Mouse (Mus musculus) kidney, embryonic 16.5 days (tissue): ENCODE data around the gene Crbn. TPM values are rescaled to one million over a fixed set of nuclear protein-coding genes. Genes with fewer than 3 reads are reported as not detected.

Experiments used
- ATAC-seq: fragments of 200-750 bp; cut with Nextera tagmentation; 2 replicates; pipeline ENCODE4 v1.8.0; 2017; ENCODE audit warnings: moderate TSS enrichment; ENCODE audit not compliant: low FRiP score, low TSS enrichment
- H3K27ac ChIP-seq: fragments of 300-500 bp; sonication (generic); 2 replicates; pipeline ENCODE4 v1.5.1; 2014; ENCODE audit warnings: low read length
- H3K27me3 ChIP-seq: fragments of 300-500 bp; sonication (generic); 2 replicates; pipeline ENCODE4 v1.6.1; 2014; ENCODE audit warnings: low read length, control low read depth, mixed read lengths; ENCODE audit not compliant: insufficient read depth
- H3K36me3 ChIP-seq: fragments of 300-500 bp; sonication (generic); 2 replicates; pipeline ENCODE4 v1.6.1; 2014; ENCODE audit warnings: low read length, control low read depth, mixed read lengths; ENCODE audit not compliant: insufficient read depth
- H3K4me1 ChIP-seq: fragments of 300-500 bp; sonication (generic); 2 replicates; pipeline ENCODE4 v1.6.1; 2014; ENCODE audit warnings: low read length, control low read depth, mixed read lengths; ENCODE audit not compliant: insufficient read depth
- H3K4me2 ChIP-seq: fragments of 300-500 bp; sonication (generic); replicated peaks from 2 replicates; pipeline ENCODE4 v1.6.1; 2014; ENCODE audit warnings: low read depth, low read length
- H3K4me3 ChIP-seq: fragments of 300-500 bp; sonication (generic); 2 replicates; pipeline ENCODE4 v1.5.1; 2014; ENCODE audit warnings: mild to moderate bottlenecking, low read length
- H3K9ac ChIP-seq: fragments of 300-500 bp; sonication (generic); replicated peaks from 2 replicates; pipeline ENCODE4 v1.6.1; 2014; ENCODE audit warnings: low read length
- H3K9me3 ChIP-seq: fragments of 300-500 bp; sonication (generic); 2 replicates; pipeline ENCODE4 v1.6.1; 2016; ENCODE audit warnings: low read length, control low read depth
- WGBS: fragments of 180-500 bp; shearing (Covaris S2); extraction: QIAGEN DNeasy Blood & Tissue Kit; methylation state at CpG from one replicate; pipeline ENCODE4 v1.1.7; 2014; 5-methylcytosine and 5-hydroxymethylcytosine counted together
- polyA plus RNA-seq: library from polyadenylated mRNA; unstranded; fragments of >200 nt; fragmentation: Nextera tagmentation; extraction: Ambion mirVana; gene quantifications from 2 replicates; pipeline ENCODE4 v1.2.1, GENCODE M21; 2015

Crbn gene
- 52.2 and 53.8 TPM in 2 replicates for polyA plus RNA-seq

- H3K27ac ChIP-seq = no peak within 1 kb of the TSS
These were observed at the start of gene Crbn for GRCm38 (mm10) chr6:106799333-106800226. Gene Crbn (minus strand): TSS chr6:106800077.

GRCm38 (mm10) chr6:106840181-106840580 lies 40.3 kb upstream of the Crbn start:
- no peak for ATAC-seq

More at GRCm38 (mm10) chr6:106799333-106800226, at the start of gene Crbn:
- Histone ChIP-seq H3K4me3 (peak within 1 kb of the TSS; percentile 71), H3K9ac (peak within 1 kb of the TSS; percentile 84), H3K4me2 (peak within 1 kb of the TSS; percentile 95), H3K9me3 (no peaks in the 10 kb centered on the region), H3K4me1 (peaks cover 11% of the 10 kb centered on the region), H3K36me3 (peaks cover 7% of the 10 kb centered on the region), H3K27me3 (no peaks in the 10 kb centered on the region)
- peak; percentile 98 for ATAC-seq
- 1% methylated on average over 57 of the region's 57 CpGs for WGBS

GRCm38 (mm10) chr6:106838053-106838452 lies 38.2 kb upstream of the Crbn start:
- peak; percentile 63; the same call in 1 of the 2 replicates for ATAC-seq
- Histone ChIP-seq H3K27me3 (no peaks in the 10 kb centered on the region), H3K36me3 (no peaks in the 10 kb centered on the region), H3K4me1 (no peaks in the 10 kb centered on the region), H3K27ac (no peak overlapping the region), H3K4me3 (no peak overlapping the region), H3K9ac (no peak overlapping the region), H3K9me3 (no peaks in the 10 kb centered on the region), H3K4me2 (no peak overlapping the region)
- WGBS = 53% methylated on average over 3 of the region's 3 CpGs

More at GRCm38 (mm10) chr6:106840181-106840580, 40.3 kb upstream of the Crbn start:
- no peak overlapping the region for H3K4me2 ChIP-seq
- no peaks in the 10 kb centered on the region for H3K4me1 ChIP-seq
- no peaks in the 10 kb centered on the region for H3K9me3 ChIP-seq
- WGBS = 57% methylated on average over 1 of the region's 1 CpGs
- no peaks in the 10 kb centered on the region for H3K36me3 ChIP-seq
- H3K27me3 ChIP-seq = no peaks in the 10 kb centered on the region
- H3K9ac ChIP-seq = no peak overlapping the region
- no peak overlapping the region for H3K4me3 ChIP-seq
- no peak overlapping the region for H3K27ac ChIP-seq

- no peak overlapping the region for H3K9ac ChIP-seq
- ATAC-seq = no peak
- H3K4me1 ChIP-seq = no peaks in the 10 kb centered on the region
- H3K27ac ChIP-seq = no peak overlapping the region
- H3K36me3 ChIP-seq = no peaks in the 10 kb centered on the region
- 79% methylated on average over 2 of the region's 2 CpGs for WGBS
- H3K9me3 ChIP-seq = no peaks in the 10 kb centered on the region
- no peak overlapping the region for H3K4me3 ChIP-seq
- H3K27me3 ChIP-seq = no peaks in the 10 kb centered on the region
- H3K4me2 ChIP-seq = no peak overlapping the region
These were observed 35.4 kb upstream of the Crbn start for GRCm38 (mm10) chr6:106835316-106835715.

GRCm38 (mm10) chr6:106822329-106822728 lies 22.5 kb upstream of the Crbn start:
- H3K36me3 ChIP-seq = no peaks in the 10 kb centered on the region
- no peaks in the 10 kb centered on the region for H3K27me3 ChIP-seq
- no peak overlapping the region for H3K9ac ChIP-seq
- no peak; the same call in 1 of the 2 replicates for ATAC-seq
- no peaks in the 10 kb centered on the region for H3K4me1 ChIP-seq
- H3K9me3 ChIP-seq = no peaks in the 10 kb centered on the region
- no peak overlapping the region for H3K4me2 ChIP-seq
- 59% methylated on average over 1 of the region's 1 CpGs for WGBS
- no peak overlapping the region for H3K27ac ChIP-seq
- no peak overlapping the region for H3K4me3 ChIP-seq

DNA sequence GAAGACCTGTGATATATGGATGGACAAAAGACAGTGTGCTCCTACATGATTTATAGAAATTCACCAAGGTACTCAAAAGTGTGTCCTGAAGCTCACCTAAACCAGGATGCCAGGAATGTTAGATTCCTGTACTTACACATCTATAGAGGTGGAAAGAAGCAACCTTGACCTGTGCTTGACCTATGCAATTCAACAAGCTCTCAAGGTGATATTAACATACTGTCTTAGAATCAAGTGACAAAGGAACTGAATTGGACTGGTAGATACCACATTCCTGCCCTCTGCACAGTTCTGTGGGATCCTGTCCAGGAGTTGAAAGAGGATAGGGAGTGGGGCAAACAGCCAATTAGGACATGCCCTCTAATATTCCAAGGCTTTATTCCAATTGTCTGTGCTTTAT lies 20.7 kb upstream of the Crbn start:
- Histone ChIP-seq H3K27ac (no peak overlapping the region), H3K27me3 (no peaks in the 10 kb centered on the region), H3K4me1 (no peaks in the 10 kb centered on the region), H3K9me3 (no peaks in the 10 kb centered on the region), H3K4me3 (no peak overlapping the region), H3K9ac (no peak overlapping the region), H3K4me2 (no peak overlapping the region), H3K36me3 (no peaks in the 10 kb centered on the region)
- no peak for ATAC-seq

DNA sequence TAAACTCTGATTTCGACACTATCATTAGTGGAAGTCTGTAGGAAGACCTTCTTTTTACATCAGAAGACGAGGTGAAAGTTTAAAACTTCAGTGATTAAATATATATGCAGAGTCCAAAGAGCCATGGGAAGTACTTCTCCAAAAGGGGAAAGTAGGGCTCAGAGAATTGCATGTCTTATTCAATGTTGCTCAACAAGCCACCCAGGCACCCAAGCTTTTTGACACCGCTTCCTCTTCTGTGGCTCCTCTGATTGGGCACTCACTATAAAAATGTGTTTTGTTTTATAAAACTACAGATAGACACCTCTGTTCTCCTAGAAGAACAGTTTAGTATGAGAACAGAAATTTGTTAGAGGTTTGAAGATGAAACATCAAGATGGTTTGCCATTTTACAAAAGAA lies 20.0 kb upstream of the Crbn start:
- H3K9me3 ChIP-seq = no peaks in the 10 kb centered on the region
- no peak for ATAC-seq
- H3K27ac ChIP-seq = no peak overlapping the region
- no peaks in the 10 kb centered on the region for H3K36me3 ChIP-seq
- H3K4me3 ChIP-seq = no peak overlapping the region
- 61% methylated on average over 3 of the region's 3 CpGs for WGBS
- no peak overlapping the region for H3K9ac ChIP-seq
- no peaks in the 10 kb centered on the region for H3K27me3 ChIP-seq
- no peak overlapping the region for H3K4me2 ChIP-seq
- H3K4me1 ChIP-seq = no peaks in the 10 kb centered on the region

DNA sequence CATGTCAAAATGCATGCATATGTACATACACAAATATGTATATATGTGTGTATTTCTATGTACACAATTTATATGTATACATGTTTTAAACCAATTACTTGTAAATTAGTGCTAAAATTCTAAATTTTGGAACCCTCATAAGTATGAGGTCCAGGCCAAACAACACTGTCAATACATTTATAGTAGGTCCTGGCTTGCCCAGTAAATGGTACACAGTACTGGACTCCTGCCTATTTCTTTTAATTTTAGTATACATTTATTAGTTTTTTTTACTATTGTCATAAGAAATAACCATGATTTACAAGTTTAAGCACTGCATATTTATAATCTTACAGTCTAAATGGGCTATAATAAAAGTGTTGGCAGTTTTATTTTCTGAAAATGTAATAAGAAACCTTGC lies 19.4 kb upstream of the Crbn start:
- H3K36me3 ChIP-seq = no peaks in the 10 kb centered on the region
- ATAC-seq = no peak
- no peaks in the 10 kb centered on the region for H3K9me3 ChIP-seq
- no peak overlapping the region for H3K4me2 ChIP-seq
- H3K27ac ChIP-seq = no peak overlapping the region
- H3K4me3 ChIP-seq = no peak overlapping the region
- H3K4me1 ChIP-seq = no peaks in the 10 kb centered on the region
- H3K27me3 ChIP-seq = no peaks in the 10 kb centered on the region
- H3K9ac ChIP-seq = no peak overlapping the region

DNA sequence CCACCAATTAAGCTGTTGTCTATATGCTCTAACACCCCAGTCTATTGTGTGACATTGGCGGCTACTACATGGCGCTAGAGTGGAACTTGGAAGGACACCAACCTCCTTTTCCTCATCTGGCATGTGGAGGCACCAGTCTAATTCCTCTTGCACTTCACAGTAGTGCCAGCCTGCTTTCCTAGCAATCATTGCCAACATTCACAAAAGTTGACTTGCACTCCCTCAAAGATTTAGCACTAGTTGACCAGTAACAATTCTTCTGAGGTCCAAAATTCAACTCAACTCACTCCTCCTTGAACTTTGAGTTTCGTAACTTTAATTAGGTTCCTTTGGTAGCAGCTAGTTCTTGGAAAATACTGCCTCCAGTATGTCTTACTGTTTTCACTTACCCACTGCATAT lies 10.8 kb upstream of the Crbn start:
- 89% methylated on average over 3 of the region's 3 CpGs for WGBS
- H3K4me2 ChIP-seq = no peak overlapping the region
- H3K9ac ChIP-seq = no peak overlapping the region
- no peaks in the 10 kb centered on the region for H3K36me3 ChIP-seq
- no peaks in the 10 kb centered on the region for H3K27me3 ChIP-seq
- no peaks in the 10 kb centered on the region for H3K9me3 ChIP-seq
- no peak for ATAC-seq
- H3K4me3 ChIP-seq = no peak overlapping the region
- H3K4me1 ChIP-seq = no peaks in the 10 kb centered on the region
- no peak overlapping the region for H3K27ac ChIP-seq

DNA sequence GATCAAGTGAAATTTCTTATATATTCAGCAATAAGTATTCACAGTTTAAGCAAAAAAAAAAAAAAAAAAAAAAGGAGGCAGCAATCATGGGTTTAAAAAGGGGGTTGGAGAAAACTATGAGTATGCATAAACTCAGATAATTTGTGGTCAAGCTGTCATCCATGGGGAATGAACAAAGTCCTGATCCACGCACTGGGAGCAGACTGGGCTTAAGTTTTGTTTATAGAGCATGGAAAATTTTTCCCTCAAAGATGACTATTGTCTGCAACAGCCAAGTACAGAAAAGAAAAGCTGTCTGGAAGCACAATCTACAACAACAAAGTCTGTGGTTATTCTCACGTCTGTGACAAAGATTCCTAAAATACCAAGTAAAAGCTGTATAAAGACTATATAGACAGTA lies 9.3 kb upstream of the Crbn start:
- Histone ChIP-seq H3K4me3 (no peak overlapping the region), H3K36me3 (no peaks in the 10 kb centered on the region), H3K9ac (no peak overlapping the region), H3K9me3 (no peaks in the 10 kb centered on the region), H3K27ac (no peak overlapping the region), H3K4me2 (no peak overlapping the region), H3K27me3 (no peaks in the 10 kb centered on the region), H3K4me1 (no peaks in the 10 kb centered on the region)
- WGBS = 60% methylated on average over 2 of the region's 2 CpGs
- no peak for ATAC-seq
